Mouse (Mus musculus): Measurements from ENCODE around the gene Casz1. TPM values are rescaled to one million over a fixed set of nuclear protein-coding genes. Genes with fewer than 3 reads are reported as not detected.

Casz1 gene
- polyA plus RNA-seq, 1 experiment, result 13.5 TPM

- H3K36me3 ChIP-seq (ENCODE audit: control insufficient read depth, insufficient read depth, low read length), result no peaks in the 10 kb centered on the region
- H3K27ac ChIP-seq (ENCODE audit: insufficient read depth, low read depth, low read length), result no peak overlapping the region
- 41% methylated on average over 12 of the region's 12 CpGs for WGBS
- no peak overlapping the region for H3K4me3 ChIP-seq (ENCODE audit: insufficient read depth, low read depth, low read length)
- H3K4me1 ChIP-seq (ENCODE audit: control insufficient read depth, insufficient read depth, low read length), result peaks cover 5% of the 10 kb centered on the region; the same call in 1 of the 2 replicates
- TF ChIP-seq CTCF (conservative IDR thresholded peaks at IDR 0.05; ENCODE audit: insufficient read depth, insufficient read length, low read depth, low read length) (no peak), POLR2A (IDR thresholded peaks at IDR 0.05; ENCODE audit: low read depth, low read length) (no peak)
- no peaks in the 10 kb centered on the region for H3K27me3 ChIP-seq (replicated peaks; ENCODE audit: control insufficient read depth, insufficient read depth, low read length)
- DNase-seq, result peak; percentile 47
These were observed 68.6 kb downstream of the Casz1 start for GRCm38 (mm10) chr4:148872783-148873182.

DNA sequence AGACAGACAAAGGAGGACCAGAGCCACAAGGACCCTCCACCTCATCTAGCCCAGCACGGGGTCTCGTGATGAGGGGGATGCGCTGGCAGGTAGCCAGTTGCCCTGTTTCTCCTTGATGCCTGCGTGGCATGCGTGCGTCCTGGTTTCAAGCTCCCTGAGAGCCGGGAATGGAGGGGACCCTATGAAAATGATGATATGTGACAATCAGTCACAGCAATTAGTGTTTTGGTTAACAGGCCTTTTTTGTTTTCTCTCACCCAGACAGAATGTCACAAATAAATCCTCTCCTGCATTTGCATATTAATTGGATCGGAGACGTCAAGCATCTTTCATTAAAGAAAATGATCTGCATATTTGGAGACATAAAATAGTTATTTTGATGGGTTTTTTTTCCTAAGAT lies 71.9 kb downstream of the Casz1 start:
- WGBS, result 91% methylated on average over 9 of the region's 9 CpGs

GRCm38 (mm10) chr4:148876867-148877266 lies 72.6 kb downstream of the Casz1 start:
- no peak for DNase-seq
- 82% methylated on average over 8 of the region's 8 CpGs for whole genome bisulfite sequencing
- H3K27ac ChIP-seq (ENCODE audit: insufficient read depth, low read depth, low read length), result no peak overlapping the region

More for the DNA sequence above, 71.9 kb downstream of the Casz1 start:
- H3K27me3 ChIP-seq (replicated peaks; ENCODE audit: control insufficient read depth, insufficient read depth, low read length), result no peaks in the 10 kb centered on the region
- no peak for TF ChIP-seq CTCF (conservative IDR thresholded peaks at IDR 0.05; ENCODE audit: insufficient read depth, insufficient read length, low read depth, low read length)
- no peak for TF ChIP-seq POLR2A (IDR thresholded peaks at IDR 0.05; ENCODE audit: low read depth, low read length)
- H3K4me1 ChIP-seq (ENCODE audit: control insufficient read depth, insufficient read depth, low read length), result no peaks in the 10 kb centered on the region
- no peak overlapping the region for H3K27ac ChIP-seq (ENCODE audit: insufficient read depth, low read depth, low read length)
- no peak overlapping the region for H3K4me3 ChIP-seq (ENCODE audit: insufficient read depth, low read depth, low read length)
- no peaks in the 10 kb centered on the region for H3K36me3 ChIP-seq (ENCODE audit: control insufficient read depth, insufficient read depth, low read length)
- DNase-seq, result no peak

DNA sequence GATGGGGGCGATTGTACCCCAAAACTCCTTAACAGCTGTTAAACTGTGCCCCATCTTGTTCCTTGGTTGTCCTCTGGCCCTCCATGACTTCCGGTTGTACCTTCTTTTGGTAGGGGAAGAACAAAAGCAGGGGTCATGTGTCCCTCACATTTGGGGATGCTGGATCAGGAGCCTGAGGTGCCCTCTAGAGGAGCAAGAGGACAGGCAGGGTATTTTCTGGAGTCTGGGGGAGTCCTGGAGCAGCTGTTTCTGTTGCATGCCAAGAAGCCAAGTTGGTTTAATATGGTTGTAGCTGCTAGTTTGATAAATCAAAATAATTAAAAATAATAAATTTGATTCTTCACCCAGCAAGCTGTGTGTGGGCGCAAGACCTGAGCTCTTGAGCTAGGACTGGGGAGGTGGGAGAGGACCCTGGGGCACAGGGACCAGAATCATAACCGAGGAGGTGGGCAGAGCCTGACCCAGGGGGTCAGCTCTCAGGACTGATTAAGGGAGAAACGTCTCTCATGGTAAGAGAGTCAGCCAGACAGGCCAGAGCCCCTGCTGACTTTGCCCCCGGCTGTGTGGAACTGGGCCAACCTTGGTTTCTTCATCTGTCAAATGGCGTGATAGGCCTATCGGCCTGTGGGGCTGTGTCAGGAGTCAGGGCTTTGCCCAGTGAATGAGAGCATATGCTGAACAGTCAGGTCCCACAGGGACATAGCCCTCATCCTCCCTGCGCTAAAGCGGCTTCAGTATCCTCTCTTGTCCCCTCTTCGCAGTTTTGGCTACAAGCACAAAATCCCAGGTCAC lies 74.2 kb downstream of the Casz1 start:
- no peak overlapping the region for H3K27ac ChIP-seq (ENCODE audit: insufficient read depth, low read depth, low read length)
- WGBS, result 69% methylated on average over 11 of the region's 11 CpGs
- no peak for DNase-seq
- TF ChIP-seq POLR2A (IDR thresholded peaks at IDR 0.05; ENCODE audit: low read depth, low read length) (no peak), CTCF (conservative IDR thresholded peaks at IDR 0.05; ENCODE audit: insufficient read depth, insufficient read length, low read depth, low read length) (0 out of 2 replicates have a peak, but pooled peaks have one; percentile 11)
- H3K36me3 ChIP-seq (ENCODE audit: control insufficient read depth, insufficient read depth, low read length), result no peaks in the 10 kb centered on the region
- no peaks in the 10 kb centered on the region for H3K27me3 ChIP-seq (replicated peaks; ENCODE audit: control insufficient read depth, insufficient read depth, low read length)
- H3K4me1 ChIP-seq (ENCODE audit: control insufficient read depth, insufficient read depth, low read length), result no peaks in the 10 kb centered on the region
- H3K4me3 ChIP-seq (ENCODE audit: insufficient read depth, low read depth, low read length), result no peak overlapping the region

More at GRCm38 (mm10) chr4:148876867-148877266, 72.6 kb downstream of the Casz1 start:
- Histone ChIP-seq H3K4me1 (ENCODE audit: control insufficient read depth, insufficient read depth, low read length) (no peaks in the 10 kb centered on the region), H3K36me3 (ENCODE audit: control insufficient read depth, insufficient read depth, low read length) (no peaks in the 10 kb centered on the region), H3K27me3 (replicated peaks; ENCODE audit: control insufficient read depth, insufficient read depth, low read length) (no peaks in the 10 kb centered on the region), H3K4me3 (ENCODE audit: insufficient read depth, low read depth, low read length) (no peak overlapping the region)
- TF ChIP-seq CTCF (conservative IDR thresholded peaks at IDR 0.05; ENCODE audit: insufficient read depth, insufficient read length, low read depth, low read length) (no peak), POLR2A (IDR thresholded peaks at IDR 0.05; ENCODE audit: low read depth, low read length) (no peak)

- Histone ChIP-seq H3K36me3 (ENCODE audit: control insufficient read depth, insufficient read depth, low read length) (no peaks in the 10 kb centered on the region), H3K27ac (ENCODE audit: insufficient read depth, low read depth, low read length) (no peak overlapping the region), H3K4me3 (ENCODE audit: insufficient read depth, low read depth, low read length) (no peak overlapping the region), H3K27me3 (replicated peaks; ENCODE audit: control insufficient read depth, insufficient read depth, low read length) (no peaks in the 10 kb centered on the region), H3K4me1 (ENCODE audit: control insufficient read depth, insufficient read depth, low read length) (no peaks in the 10 kb centered on the region)
- TF ChIP-seq CTCF (conservative IDR thresholded peaks at IDR 0.05; ENCODE audit: insufficient read depth, insufficient read length, low read depth, low read length) (no peak), POLR2A (IDR thresholded peaks at IDR 0.05; ENCODE audit: low read depth, low read length) (no peak)
- WGBS, result 74% methylated on average over 11 of the region's 11 CpGs
- DNase-seq, result no peak
These were observed 74.9 kb downstream of the Casz1 start for GRCm38 (mm10) chr4:148878984-148879610.

DNA sequence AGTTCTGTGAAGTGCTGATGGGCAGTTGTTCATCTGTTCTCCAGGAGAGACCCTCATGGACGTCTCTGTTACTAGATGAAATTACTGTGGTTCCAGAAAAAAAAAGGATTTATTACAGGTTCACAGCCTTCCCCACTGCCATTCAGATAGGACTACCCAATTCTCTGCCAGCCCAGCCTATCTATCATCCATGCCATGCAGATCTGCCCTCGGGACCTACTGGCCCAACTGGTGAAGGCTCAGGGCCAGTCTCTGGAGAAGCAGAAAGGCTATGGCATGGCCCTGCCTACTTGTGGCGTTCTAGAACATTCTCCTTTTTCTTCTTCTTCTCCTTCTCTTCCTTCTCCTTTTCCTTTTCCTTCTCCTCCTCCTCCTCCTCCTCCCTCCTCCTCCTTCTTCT lies 75.4 kb downstream of the Casz1 start:
- Histone ChIP-seq H3K27me3 (replicated peaks; ENCODE audit: control insufficient read depth, insufficient read depth, low read length) (no peaks in the 10 kb centered on the region), H3K4me1 (ENCODE audit: control insufficient read depth, insufficient read depth, low read length) (no peaks in the 10 kb centered on the region), H3K27ac (ENCODE audit: insufficient read depth, low read depth, low read length) (no peak overlapping the region), H3K4me3 (ENCODE audit: insufficient read depth, low read depth, low read length) (no peak overlapping the region), H3K36me3 (ENCODE audit: control insufficient read depth, insufficient read depth, low read length) (no peaks in the 10 kb centered on the region)
- TF ChIP-seq POLR2A (IDR thresholded peaks at IDR 0.05; ENCODE audit: low read depth, low read length) (no peak), CTCF (conservative IDR thresholded peaks at IDR 0.05; ENCODE audit: insufficient read depth, insufficient read length, low read depth, low read length) (no peak)
- no peak for DNase-seq
- 91% methylated on average over 3 of the region's 3 CpGs for WGBS

- 64% methylated on average over 17 of the region's 17 CpGs for WGBS
- TF ChIP-seq CTCF (conservative IDR thresholded peaks at IDR 0.05; ENCODE audit: insufficient read depth, insufficient read length, low read depth, low read length), result no peak
- TF ChIP-seq POLR2A (IDR thresholded peaks at IDR 0.05; ENCODE audit: low read depth, low read length), result no peak
- no peaks in the 10 kb centered on the region for H3K4me1 ChIP-seq (ENCODE audit: control insufficient read depth, insufficient read depth, low read length)
- DNase-seq, result peak; percentile 36
- H3K27ac ChIP-seq (ENCODE audit: insufficient read depth, low read depth, low read length), result no peak overlapping the region
- H3K36me3 ChIP-seq (ENCODE audit: control insufficient read depth, insufficient read depth, low read length), result no peaks in the 10 kb centered on the region
- no peaks in the 10 kb centered on the region for H3K27me3 ChIP-seq (replicated peaks; ENCODE audit: control insufficient read depth, insufficient read depth, low read length)
- H3K4me3 ChIP-seq (ENCODE audit: insufficient read depth, low read depth, low read length), result no peak overlapping the region
These were observed 76.9 kb downstream of the Casz1 start for GRCm38 (mm10) chr4:148881001-148881669.
